Mouse (Mus musculus) stomach, embryonic 16.5 days (tissue): ENCODE results near the gene Olfr846. TPM values are rescaled to one million over a fixed set of nuclear protein-coding genes. Genes with fewer than 3 reads are reported as not detected.

Experiments used
- ATAC-seq: fragments of 200-750 bp; cut with Nextera tagmentation; 2 replicates; pipeline ENCODE4 v1.8.0; 2017; ENCODE audit warnings: moderate number of reproducible peaks, moderate TSS enrichment; ENCODE audit not compliant: insufficient read depth, low FRiP score
- H3K27ac ChIP-seq: fragments of 300-500 bp; sonication (generic); 2 replicates; pipeline ENCODE4 v1.5.1; 2014; ENCODE audit warnings: low read length
- H3K27me3 ChIP-seq: fragments of 300-500 bp; sonication (generic); 2 replicates; pipeline ENCODE4 v1.6.1; 2014; ENCODE audit warnings: low read length, control low read depth, mixed read lengths; ENCODE audit not compliant: control insufficient read depth, insufficient read depth
- H3K36me3 ChIP-seq: fragments of 300-500 bp; sonication (generic); 2 replicates; pipeline ENCODE4 v1.6.1; 2014; ENCODE audit warnings: low read length; ENCODE audit not compliant: control insufficient read depth, insufficient read depth
- H3K4me1 ChIP-seq: fragments of 300-500 bp; sonication (generic); 2 replicates; pipeline ENCODE4 v1.6.1; 2014; ENCODE audit warnings: low read length, control low read depth, mixed read lengths; ENCODE audit not compliant: control insufficient read depth, insufficient read depth
- H3K4me2 ChIP-seq: fragments of 300-500 bp; sonication (generic); 2 replicates; pipeline ENCODE4 v1.6.1; 2014; ENCODE audit warnings: low read depth, low read length, mixed read lengths
- H3K4me3 ChIP-seq: fragments of 300-500 bp; sonication (generic); replicated peaks from 2 replicates; pipeline ENCODE4 v1.5.1; 2014; ENCODE audit warnings: mild to moderate bottlenecking, low read length
- H3K9ac ChIP-seq: fragments of 300-500 bp; sonication (generic); 2 replicates; pipeline ENCODE4 v1.6.1; 2014; ENCODE audit warnings: low read length
- H3K9me3 ChIP-seq: fragments of 300-500 bp; sonication (generic); replicated peaks from 2 replicates; pipeline ENCODE4 v1.6.1; 2016; ENCODE audit warnings: low read length, control low read depth; ENCODE audit not compliant: control insufficient read depth
- WGBS: fragments of 180-500 bp; shearing (Covaris S2); extraction: QIAGEN DNeasy Blood & Tissue Kit; methylation state at CpG from one replicate; pipeline ENCODE4 v1.1.7; 2014; 5-methylcytosine and 5-hydroxymethylcytosine counted together
- polyA plus RNA-seq: library from polyadenylated mRNA; unstranded; fragments of >200 nt; fragmentation: Nextera tagmentation; extraction: Ambion mirVana; gene quantifications from 2 replicates; pipeline ENCODE4 v1.2.1, GENCODE M21; 2015

The Olfr846 gene
- not detected in 2 replicates for polyA plus RNA-seq

DNA sequence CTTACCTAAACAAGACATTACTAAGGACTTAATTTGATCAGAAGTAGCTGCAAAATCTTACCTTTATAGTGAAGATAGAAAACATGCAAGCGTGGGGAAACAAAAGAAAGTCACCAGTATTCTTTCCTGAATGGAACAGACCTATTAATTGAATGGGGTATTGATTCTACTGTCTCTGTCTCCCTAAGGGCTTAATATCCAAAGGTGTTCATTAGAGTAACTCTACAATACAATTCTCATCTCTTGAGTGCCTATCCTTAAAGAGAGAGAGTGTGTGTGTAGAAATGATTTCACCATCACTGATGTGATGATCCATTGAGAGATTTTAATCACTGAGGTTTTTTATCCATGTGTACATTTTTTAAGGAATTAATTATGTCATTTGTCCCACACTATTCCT lies at the start of gene Olfr846:
Olfr846 (minus strand) TSS at position 101 of the 400 bp plus-strand sequence.
- Histone ChIP-seq H3K9me3 (peaks cover 5% of the 10 kb centered on the region; the same call in 1 of the 2 replicates), H3K4me1 (no peaks in the 10 kb centered on the region), H3K9ac (no peak within 1 kb of the TSS), H3K36me3 (no peaks in the 10 kb centered on the region), H3K27me3 (no peaks in the 10 kb centered on the region), H3K4me3 (no peak within 1 kb of the TSS), H3K4me2 (no peak within 1 kb of the TSS), H3K27ac (no peak within 1 kb of the TSS)
- 40% methylated on average over 1 of the region's 1 CpGs for WGBS
- no peak for ATAC-seq

GRCm38 (mm10) chr9:19378569-19378968 lies 14.8 kb upstream of the Olfr846 start, which contains the start of gene Olfr847:
TSS of gene Olfr847 (minus strand) at chr9:19378669.
- Histone ChIP-seq H3K9ac (no peak within 1 kb of the TSS), H3K27ac (no peak within 1 kb of the TSS), H3K27me3 (no peaks in the 10 kb centered on the region), H3K9me3 (no peaks in the 10 kb centered on the region), H3K4me1 (no peaks in the 10 kb centered on the region), H3K4me2 (no peak within 1 kb of the TSS), H3K4me3 (no peak within 1 kb of the TSS), H3K36me3 (no peaks in the 10 kb centered on the region)
- 67% methylated on average over 1 of the region's 1 CpGs for WGBS
- ATAC-seq: no peak

GRCm38 (mm10) chr9:19336157-19336556 lies 27.6 kb downstream of the Olfr846 start, which contains the start of gene Olfr845:
TSS of gene Olfr845 (plus strand) at chr9:19336457.
- H3K4me3 ChIP-seq: no peak within 1 kb of the TSS
- no peak within 1 kb of the TSS for H3K27ac ChIP-seq
- no peaks in the 10 kb centered on the region for H3K4me1 ChIP-seq
- no peaks in the 10 kb centered on the region for H3K27me3 ChIP-seq
- no peak for ATAC-seq
- no peaks in the 10 kb centered on the region for H3K36me3 ChIP-seq
- H3K9me3 ChIP-seq: no peaks in the 10 kb centered on the region
- no peak within 1 kb of the TSS for H3K9ac ChIP-seq
- no peak within 1 kb of the TSS for H3K4me2 ChIP-seq
- 70% methylated on average over 1 of the region's 1 CpGs for WGBS

DNA sequence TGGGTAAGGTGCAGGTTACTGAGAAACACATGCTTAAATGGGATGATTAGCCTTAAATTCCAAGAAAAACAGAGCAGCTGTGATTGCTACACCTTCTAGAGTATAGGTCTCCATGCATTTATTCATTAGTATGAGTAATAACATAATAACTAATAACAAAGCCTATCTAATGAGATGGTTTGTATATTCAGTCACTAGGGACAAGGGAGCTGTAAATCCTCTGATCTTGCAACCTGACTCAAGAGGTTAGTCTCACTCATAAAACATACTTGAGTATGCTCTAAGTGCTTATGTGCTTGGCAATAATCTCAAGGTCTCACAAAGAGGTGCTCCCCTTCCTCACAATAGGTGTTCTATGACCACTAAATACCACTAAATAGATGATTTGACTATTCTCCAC lies 47.8 kb downstream of the Olfr846 start, which contains the start of gene Olfr844:
Olfr844 (plus strand) TSS at position 301 of the 400 bp plus-strand sequence.
- Histone ChIP-seq H3K9me3 (peaks cover 3% of the 10 kb centered on the region; the same call in 1 of the 2 replicates), H3K27ac (no peak within 1 kb of the TSS), H3K4me1 (no peaks in the 10 kb centered on the region), H3K27me3 (no peaks in the 10 kb centered on the region), H3K9ac (no peak within 1 kb of the TSS), H3K4me3 (no peak within 1 kb of the TSS), H3K4me2 (no peak within 1 kb of the TSS), H3K36me3 (no peaks in the 10 kb centered on the region)
- ATAC-seq: no peak

Other genes with a start within 250 kb of the Olfr846 start
- gene Olfr836, start 243.6 kb downstream of the Olfr846 start, polyA plus RNA-seq: not detected in 2 replicates
- not detected in 2 replicates for gene Olfr837, start 227.7 kb downstream of the Olfr846 start, polyA plus RNA-seq
- gene Olfr839-ps1, start 186.7 kb downstream of the Olfr846 start, polyA plus RNA-seq: not detected in 2 replicates
- gene Olfr843, start 112.0 kb downstream of the Olfr846 start, polyA plus RNA-seq: not detected in 2 replicates
- gene Olfr844, start 47.7 kb downstream of the Olfr846 start, polyA plus RNA-seq: not detected in 2 replicates
- not detected in 2 replicates for gene Olfr845, start 27.5 kb downstream of the Olfr846 start, polyA plus RNA-seq
- gene Olfr847, start 14.7 kb upstream of the Olfr846 start, polyA plus RNA-seq: not detected in 2 replicates
- not detected in 2 replicates for gene Olfr849, start 76.3 kb upstream of the Olfr846 start, polyA plus RNA-seq
- not detected in 2 replicates for gene Olfr850, start 114.2 kb upstream of the Olfr846 start, polyA plus RNA-seq
- not detected in 2 replicates for gene Olfr851, start 129.3 kb upstream of the Olfr846 start, polyA plus RNA-seq
- not detected in 2 replicates for gene Olfr853, start 177.1 kb upstream of the Olfr846 start, polyA plus RNA-seq
- gene Olfr854, start 203.4 kb upstream of the Olfr846 start, polyA plus RNA-seq: not detected in 2 replicates
- not detected in 2 replicates for gene Olfr855, start 218.6 kb upstream of the Olfr846 start, polyA plus RNA-seq